Mouse (Mus musculus): ENCODE measurements at regions not wholly inside any gene's neighbourhood (a gene's known extent, or its start where the extent isn't known, plus 50 kb on each side); places are given as distances from the start of the nearest gene placed in this dataset.

DNA sequence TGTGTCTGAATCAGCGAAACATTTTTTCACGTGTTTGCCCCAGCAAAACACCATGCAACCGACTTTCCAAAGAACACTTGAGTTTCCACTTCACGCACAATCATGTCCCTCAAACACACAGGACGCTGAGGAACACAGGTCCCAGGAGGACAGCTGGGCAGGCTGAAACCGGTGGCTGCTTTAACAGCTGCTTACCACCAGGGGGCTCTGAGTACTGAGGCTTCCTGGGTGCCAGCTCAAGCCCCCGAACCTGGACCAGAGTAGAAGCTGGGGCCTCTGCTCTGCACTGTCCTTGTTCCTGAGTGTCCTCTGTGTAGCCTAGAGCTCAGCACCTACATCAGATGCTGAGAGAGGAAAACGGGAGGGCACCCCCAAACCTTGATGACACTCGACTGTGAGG is 81.5 kb upstream of the Actrt2 start:
- WGBS = 42% methylated on average over 9 of the region's 9 CpGs
- Histone ChIP-seq H3K27ac (ENCODE audit: control insufficient read depth, insufficient read depth, low read depth, low read length, poor library complexity) (no peak overlapping the region), H3K4me1 (ENCODE audit: control insufficient read depth, insufficient read depth, low read length) (no peaks in the 10 kb centered on the region), H3K4me3 (replicated peaks; ENCODE audit: control insufficient read depth, low read depth, low read length) (no peak overlapping the region)
- no peak for TF ChIP-seq POLR2A (IDR thresholded peaks at IDR 0.05; ENCODE audit: borderline replicate concordance, control insufficient read depth, low read depth, low read length)
- TF ChIP-seq CTCF (IDR thresholded peaks at IDR 0.05; ENCODE audit: control insufficient read depth, insufficient read depth, low read length) = peak; percentile 59; the same call in 1 of the 2 replicates

DNA sequence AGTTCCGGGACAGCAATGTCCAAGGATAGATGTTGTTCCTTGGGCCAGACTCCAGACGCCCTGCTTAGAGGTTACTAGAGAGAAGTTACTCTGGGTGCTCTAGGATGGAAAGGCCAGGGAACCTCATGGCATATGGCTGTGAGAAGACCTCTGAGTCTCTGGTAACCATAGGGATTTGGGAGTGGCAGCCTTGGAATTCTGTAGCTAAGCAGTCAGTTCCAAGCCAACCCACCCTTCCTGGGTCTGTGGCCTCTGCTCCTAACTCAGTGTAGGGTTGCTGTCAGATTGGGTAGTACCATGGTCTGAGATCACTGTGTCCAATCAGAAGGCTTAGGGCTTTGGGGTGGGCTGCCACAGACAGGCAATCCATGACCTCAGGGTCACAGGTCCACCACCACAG is 82.3 kb upstream of the Actrt2 start:
- Histone ChIP-seq H3K4me1 (ENCODE audit: control insufficient read depth, insufficient read depth, low read length) (no peaks in the 10 kb centered on the region), H3K4me3 (replicated peaks; ENCODE audit: control insufficient read depth, low read depth, low read length) (no peak overlapping the region), H3K27ac (ENCODE audit: control insufficient read depth, insufficient read depth, low read depth, low read length, poor library complexity) (no peak overlapping the region)
- WGBS = 70% methylated on average over 2 of the region's 2 CpGs
- no peak for TF ChIP-seq CTCF (IDR thresholded peaks at IDR 0.05; ENCODE audit: control insufficient read depth, insufficient read depth, low read length)
- no peak for TF ChIP-seq POLR2A (IDR thresholded peaks at IDR 0.05; ENCODE audit: borderline replicate concordance, control insufficient read depth, low read depth, low read length)

GRCm38 (mm10) chr4:154750440-154751107 is 82.9 kb upstream of the Actrt2 start:
- Histone ChIP-seq H3K4me3 (replicated peaks; ENCODE audit: control insufficient read depth, low read depth, low read length) (no peak overlapping the region), H3K27ac (ENCODE audit: control insufficient read depth, insufficient read depth, low read depth, low read length, poor library complexity) (no peak overlapping the region), H3K4me1 (ENCODE audit: control insufficient read depth, insufficient read depth, low read length) (no peaks in the 10 kb centered on the region)
- TF ChIP-seq CTCF (IDR thresholded peaks at IDR 0.05; ENCODE audit: control insufficient read depth, insufficient read depth, low read length) = no peak
- no peak for TF ChIP-seq POLR2A (IDR thresholded peaks at IDR 0.05; ENCODE audit: borderline replicate concordance, control insufficient read depth, low read depth, low read length)
- WGBS = 75% methylated on average over 14 of the region's 14 CpGs

DNA sequence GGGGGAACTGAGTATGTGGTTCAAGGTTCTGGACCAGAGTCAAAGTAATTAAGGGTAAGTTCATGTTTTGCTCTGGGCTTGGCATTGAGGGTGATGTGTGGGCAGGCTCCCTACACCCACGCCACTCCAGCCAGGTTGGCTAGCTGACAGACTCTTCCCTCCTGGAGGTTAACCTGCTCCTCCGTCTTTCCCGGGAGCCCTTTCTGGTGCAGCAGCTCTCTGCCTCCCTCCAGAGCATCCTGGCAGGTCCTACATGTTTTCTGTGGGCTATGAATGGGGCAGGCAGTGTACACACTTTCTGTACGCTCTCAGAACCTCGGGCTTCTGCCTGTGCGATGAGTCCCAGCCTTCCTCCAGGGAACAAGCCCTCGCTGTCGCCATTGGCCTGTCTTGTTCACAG is 82.8 kb upstream of the Ttc34 start:
- no peak overlapping the region for H3K4me3 ChIP-seq (replicated peaks; ENCODE audit: control insufficient read depth, low read depth, low read length)
- no peak for TF ChIP-seq POLR2A (IDR thresholded peaks at IDR 0.05; ENCODE audit: borderline replicate concordance, control insufficient read depth, low read depth, low read length)
- no peak for TF ChIP-seq CTCF (IDR thresholded peaks at IDR 0.05; ENCODE audit: control insufficient read depth, insufficient read depth, low read length)
- H3K27ac ChIP-seq (ENCODE audit: control insufficient read depth, insufficient read depth, low read depth, low read length, poor library complexity) = no peak overlapping the region
- WGBS = 73% methylated on average over 8 of the region's 8 CpGs
- H3K4me1 ChIP-seq (ENCODE audit: control insufficient read depth, insufficient read depth, low read length) = no peaks in the 10 kb centered on the region

- 78% methylated on average over 10 of the region's 10 CpGs for WGBS
- Histone ChIP-seq H3K4me1 (ENCODE audit: control insufficient read depth, insufficient read depth, low read length) (no peaks in the 10 kb centered on the region), H3K27ac (ENCODE audit: control insufficient read depth, insufficient read depth, low read depth, low read length, poor library complexity) (no peak overlapping the region), H3K4me3 (replicated peaks; ENCODE audit: control insufficient read depth, low read depth, low read length) (no peak overlapping the region)
- TF ChIP-seq POLR2A (IDR thresholded peaks at IDR 0.05; ENCODE audit: borderline replicate concordance, control insufficient read depth, low read depth, low read length) (no peak), CTCF (IDR thresholded peaks at IDR 0.05; ENCODE audit: control insufficient read depth, insufficient read depth, low read length) (no peak)
These were observed 80.4 kb upstream of the Ttc34 start for GRCm38 (mm10) chr4:154756740-154757446.

DNA sequence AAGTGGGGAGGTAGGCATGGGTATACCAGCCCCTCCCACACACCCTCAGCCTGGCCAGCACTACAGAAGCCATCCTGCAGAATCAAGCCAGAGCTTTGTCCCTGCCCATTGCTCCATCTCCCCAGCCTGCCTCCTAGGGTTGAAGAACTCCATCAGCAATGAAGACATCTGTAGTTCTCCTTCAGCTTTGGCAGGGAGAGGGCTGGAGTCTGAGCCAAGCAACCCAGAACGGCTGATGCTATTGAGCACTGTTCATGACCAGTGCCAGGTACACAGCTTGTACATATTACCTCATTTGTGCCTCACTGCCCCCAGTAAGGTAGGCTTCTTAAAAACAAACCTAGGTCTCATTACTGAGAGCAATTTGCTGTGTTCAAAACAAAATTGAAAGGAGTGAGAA is 77.4 kb upstream of the Ttc34 start:
- H3K4me1 ChIP-seq (ENCODE audit: control insufficient read depth, insufficient read depth, low read length) = no peaks in the 10 kb centered on the region
- TF ChIP-seq POLR2A (IDR thresholded peaks at IDR 0.05; ENCODE audit: borderline replicate concordance, control insufficient read depth, low read depth, low read length) (no peak), CTCF (IDR thresholded peaks at IDR 0.05; ENCODE audit: control insufficient read depth, insufficient read depth, low read length) (no peak)
- no peak overlapping the region for H3K4me3 ChIP-seq (replicated peaks; ENCODE audit: control insufficient read depth, low read depth, low read length)
- WGBS = 71% methylated on average over 1 of the region's 1 CpGs
- no peak overlapping the region for H3K27ac ChIP-seq (ENCODE audit: control insufficient read depth, insufficient read depth, low read depth, low read length, poor library complexity)

DNA sequence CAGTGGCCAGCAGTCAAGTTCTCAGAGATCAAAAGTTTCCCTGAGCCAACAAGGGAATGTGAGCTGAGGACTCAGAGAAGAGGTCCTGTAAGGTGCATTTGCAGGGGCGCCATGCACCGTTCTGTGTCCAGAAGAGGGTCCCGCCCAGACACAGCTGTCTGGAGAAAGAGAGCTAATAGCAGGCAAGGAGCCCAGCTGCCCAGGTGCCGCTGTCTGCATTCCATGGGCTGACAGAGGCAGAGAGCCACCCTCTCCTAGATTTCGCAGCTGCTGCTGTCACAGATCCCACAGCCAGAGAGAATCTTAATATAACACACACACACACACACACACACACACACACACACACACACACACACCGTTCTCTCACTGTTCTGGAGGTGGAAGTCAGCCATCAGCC is 73.0 kb upstream of the Ttc34 start:
- no peak overlapping the region for H3K27ac ChIP-seq (ENCODE audit: control insufficient read depth, insufficient read depth, low read depth, low read length, poor library complexity)
- WGBS = 76% methylated on average over 6 of the region's 6 CpGs
- H3K4me3 ChIP-seq (replicated peaks; ENCODE audit: control insufficient read depth, low read depth, low read length) = no peak overlapping the region
- no peak for TF ChIP-seq CTCF (IDR thresholded peaks at IDR 0.05; ENCODE audit: control insufficient read depth, insufficient read depth, low read length)
- TF ChIP-seq POLR2A (IDR thresholded peaks at IDR 0.05; ENCODE audit: borderline replicate concordance, control insufficient read depth, low read depth, low read length) = no peak
- H3K4me1 ChIP-seq (ENCODE audit: control insufficient read depth, insufficient read depth, low read length) = no peaks in the 10 kb centered on the region

DNA sequence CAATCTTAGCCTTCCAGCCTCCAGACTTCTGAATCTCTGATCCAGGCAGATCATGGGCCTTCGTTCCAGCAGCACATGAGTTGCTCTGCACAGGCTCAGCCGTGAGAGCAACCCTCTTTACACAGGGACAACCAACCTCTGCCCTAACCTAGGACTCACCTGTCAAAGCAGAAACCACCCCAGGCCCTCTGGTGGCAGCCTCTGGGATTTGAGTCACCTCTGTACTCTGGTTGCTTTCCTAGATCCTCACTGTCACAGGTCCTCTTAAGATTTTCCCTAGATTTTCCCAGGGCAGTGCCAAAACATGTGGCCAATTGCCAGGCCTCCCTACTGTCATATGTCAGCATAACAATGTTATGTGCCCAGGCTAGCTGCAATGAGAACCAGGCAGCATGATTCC is 71.1 kb upstream of the Ttc34 start:
- TF ChIP-seq POLR2A (IDR thresholded peaks at IDR 0.05; ENCODE audit: borderline replicate concordance, control insufficient read depth, low read depth, low read length) = no peak
- Histone ChIP-seq H3K4me1 (ENCODE audit: control insufficient read depth, insufficient read depth, low read length) (no peaks in the 10 kb centered on the region), H3K27ac (ENCODE audit: control insufficient read depth, insufficient read depth, low read depth, low read length, poor library complexity) (no peak overlapping the region), H3K4me3 (replicated peaks; ENCODE audit: control insufficient read depth, low read depth, low read length) (no peak overlapping the region)
- WGBS = 46% methylated on average over 2 of the region's 2 CpGs
